Mouse (Mus musculus): Measurements from ENCODE around the gene Slfn9. TPM values are rescaled to one million over a fixed set of nuclear protein-coding genes. Genes with fewer than 3 reads are reported as not detected.
A peak's percentile ranks its signal among the peaks of the same experiment; 100 is the strongest.
"Not testable (repeated sequence)": the region's sequence is repeated elsewhere in the genome, so short reads cannot be mapped to it uniquely, and the experiment has no call there.

The Slfn9 gene
- total and polyA plus RNA-seq, 3 experiments: 0.20 to 0.99 (median 0.82) TPM

DNA sequence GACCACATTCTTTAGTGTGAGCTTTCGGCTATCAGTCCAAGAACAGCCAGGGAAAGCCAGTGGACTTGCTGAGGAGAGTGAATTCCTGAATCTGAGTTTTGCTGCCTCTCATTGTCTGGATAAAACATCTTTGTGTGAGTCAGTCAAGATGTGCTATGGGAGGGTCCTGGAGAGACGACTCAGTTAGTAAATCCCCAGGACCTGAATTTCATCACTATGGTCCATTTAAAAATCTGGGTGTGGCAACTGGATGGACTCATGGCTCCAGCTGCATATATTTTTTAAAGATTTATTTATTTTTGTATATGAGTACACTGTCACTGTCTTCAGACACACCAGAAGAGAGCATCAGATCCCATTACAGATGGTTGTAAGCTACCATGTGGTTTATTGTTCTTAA lies 46.0 kb downstream of the Slfn9 start:
- intact Hi-C loops (cut with DNase I): no loop called here
- no peaks in the 10 kb centered on the region for H3K36me3 ChIP-seq (ENCODE audit: control insufficient read depth, insufficient read depth, low read length)

DNA sequence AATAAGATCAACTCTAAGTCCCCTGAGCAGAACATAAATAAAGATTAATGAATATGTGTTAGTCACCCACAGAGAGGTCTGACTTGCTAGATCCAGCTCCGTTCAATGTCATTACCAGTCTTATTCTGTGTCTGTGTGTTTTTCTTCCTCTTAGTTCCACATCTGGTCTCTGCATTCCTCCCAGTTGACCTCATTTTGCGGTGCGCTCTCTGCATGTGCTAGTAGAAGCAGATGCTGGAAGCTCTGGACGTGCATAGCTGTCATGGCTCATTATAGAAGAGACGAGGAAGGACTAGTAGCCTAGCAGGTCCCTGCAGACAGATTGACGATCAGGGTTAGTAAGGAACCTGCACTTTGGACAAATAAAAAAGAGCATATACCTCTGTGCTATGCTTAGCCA lies 48.3 kb downstream of the Slfn9 start:
- H3K27me3 ChIP-seq (ENCODE audit: control insufficient read depth, insufficient read depth, low read length): no peaks in the 10 kb centered on the region
- intact Hi-C loops (cut with DNase I): no loop called here
- H3K4me1 ChIP-seq (ENCODE audit: control insufficient read depth, insufficient read depth, low read length): peaks cover 4% of the 10 kb centered on the region
- no peak for DNase-seq
- no peak overlapping the region for H3K4me3 ChIP-seq
- TF ChIP-seq CTCF (IDR thresholded peaks at IDR 0.05) (no peak), EP300 (IDR thresholded peaks at IDR 0.05; ENCODE audit: insufficient read depth, low read depth, low read length) (no peak), POLR2A (IDR thresholded peaks at IDR 0.05; ENCODE audit: insufficient read depth, low read depth, low read length) (no peak)
- H3K9ac ChIP-seq (ENCODE audit: low read depth, low read length): no peak overlapping the region
- H3K36me3 ChIP-seq (ENCODE audit: control insufficient read depth, insufficient read depth, low read length): no peaks in the 10 kb centered on the region
- no peaks in the 10 kb centered on the region for H3K79me2 ChIP-seq (replicated peaks; ENCODE audit: control insufficient read depth, insufficient read depth, low read length)
- 51% methylated on average over 6 of the region's 6 CpGs for WGBS
- H3K27ac ChIP-seq: no peak overlapping the region

More for the DNA sequence above, 46.0 kb downstream of the Slfn9 start:
- TF ChIP-seq POLR2A (IDR thresholded peaks at IDR 0.05; ENCODE audit: insufficient read depth, low read depth, low read length): no peak
- TF ChIP-seq CTCF (IDR thresholded peaks at IDR 0.05): no peak
- TF ChIP-seq EP300 (IDR thresholded peaks at IDR 0.05; ENCODE audit: insufficient read depth, low read depth, low read length): no peak
- Histone ChIP-seq H3K27ac (no peak overlapping the region), H3K79me2 (replicated peaks; ENCODE audit: control insufficient read depth, insufficient read depth, low read length) (no peaks in the 10 kb centered on the region), H3K4me3 (no peak overlapping the region), H3K27me3 (ENCODE audit: control insufficient read depth, insufficient read depth, low read length) (no peaks in the 10 kb centered on the region), H3K9ac (ENCODE audit: low read depth, low read length) (no peak overlapping the region), H3K4me1 (ENCODE audit: control insufficient read depth, insufficient read depth, low read length) (peaks cover 9% of the 10 kb centered on the region)
- DNase-seq: no peak
- WGBS: 20% methylated on average over 2 of the region's 2 CpGs

DNA sequence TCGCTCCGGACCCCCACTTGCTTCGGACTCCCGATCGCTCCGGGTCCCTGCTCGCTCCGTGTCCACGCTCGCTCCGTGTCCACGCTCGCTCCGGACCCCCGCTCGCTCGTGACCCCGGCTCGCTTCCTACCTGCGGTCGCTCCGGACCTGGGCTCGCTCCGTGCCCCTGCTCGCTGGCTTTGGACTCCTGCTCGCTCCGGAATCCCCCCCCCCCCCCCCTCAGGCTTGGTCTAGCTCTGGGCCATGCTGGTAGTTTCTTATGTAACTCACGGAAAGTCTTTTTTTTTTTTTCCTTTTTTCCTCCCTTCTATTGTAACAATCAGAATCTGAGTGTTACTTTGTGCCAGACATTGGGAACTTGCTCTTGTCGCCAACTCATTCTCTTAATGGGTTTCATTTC lies 58.4 kb downstream of the Slfn9 start:
- H3K36me3 ChIP-seq (ENCODE audit: control insufficient read depth, insufficient read depth, low read length): no peaks in the 10 kb centered on the region; the same call in 1 of the 2 replicates
- WGBS: 23% methylated on average over 28 of the region's 29 CpGs
- intact Hi-C loops (cut with DNase I): no loop called here

DNA sequence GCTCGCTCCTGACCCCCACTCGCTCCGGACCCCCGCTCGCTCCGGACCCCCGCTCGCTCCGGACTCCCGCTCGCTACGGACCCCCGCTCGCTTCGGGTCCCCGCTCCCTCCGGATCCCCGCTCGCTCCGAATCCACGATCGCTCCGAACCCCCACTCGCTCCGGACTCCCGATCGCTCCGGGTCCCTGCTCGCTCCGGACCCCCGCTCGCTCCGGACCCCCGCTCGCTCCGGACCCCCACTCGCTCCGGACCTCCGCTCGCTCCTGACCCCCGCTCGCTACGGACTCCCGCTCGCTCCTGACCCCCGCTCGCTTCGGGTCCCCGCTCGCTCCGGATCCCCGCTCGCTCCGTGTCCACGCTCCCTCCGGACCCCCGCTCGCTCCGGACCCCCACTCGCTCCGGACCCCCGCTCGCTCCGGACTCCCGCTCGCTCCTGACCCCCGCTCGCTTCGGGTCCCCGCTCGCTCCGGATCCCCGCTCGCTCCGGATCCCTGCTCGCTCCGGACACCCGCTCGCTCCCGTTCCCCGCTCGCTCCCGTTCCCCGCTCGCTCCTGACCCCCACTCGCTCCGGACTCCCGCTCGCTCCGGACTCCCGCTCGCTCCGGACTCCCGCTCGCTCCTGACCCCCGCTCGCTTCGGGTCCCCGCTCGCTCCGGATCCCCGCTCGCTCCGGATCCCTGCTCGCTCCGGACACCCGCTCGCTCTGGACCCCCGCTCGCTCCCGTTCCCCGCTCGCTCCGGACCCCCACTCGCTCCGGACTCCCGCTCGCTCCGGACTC lies 59.8 kb downstream of the Slfn9 start:
- H3K27me3 ChIP-seq (ENCODE audit: control insufficient read depth, insufficient read depth, low read length); intact Hi-C loops (cut with DNase I); H3K4me1 ChIP-seq (ENCODE audit: control insufficient read depth, insufficient read depth, low read length); H3K36me3 ChIP-seq (ENCODE audit: control insufficient read depth, insufficient read depth, low read length); H3K79me2 ChIP-seq (replicated peaks; ENCODE audit: control insufficient read depth, insufficient read depth, low read length): not testable (repeated sequence)
- Histone ChIP-seq H3K4me3 (peak overlapping the region; percentile 39), H3K9ac (ENCODE audit: low read depth, low read length) (peak overlapping the region; percentile 96), H3K27ac (peak overlapping the region; percentile 61)
- WGBS: 16% methylated on average over 116 of the region's 119 CpGs
- peak in 1 of 2 experiments; percentile 62 for DNase-seq

More for the DNA sequence above, 58.4 kb downstream of the Slfn9 start:
- H3K4me1 ChIP-seq (ENCODE audit: control insufficient read depth, insufficient read depth, low read length): peaks cover 7% of the 10 kb centered on the region
- no peak for DNase-seq
- H3K79me2 ChIP-seq (replicated peaks; ENCODE audit: control insufficient read depth, insufficient read depth, low read length): peaks cover 3% of the 10 kb centered on the region
- TF ChIP-seq POLR2A (IDR thresholded peaks at IDR 0.05; ENCODE audit: insufficient read depth, low read depth, low read length): no peak
- no peak for TF ChIP-seq EP300 (IDR thresholded peaks at IDR 0.05; ENCODE audit: insufficient read depth, low read depth, low read length)
- TF ChIP-seq CTCF (IDR thresholded peaks at IDR 0.05): no peak
- H3K27me3 ChIP-seq (ENCODE audit: control insufficient read depth, insufficient read depth, low read length): no peaks in the 10 kb centered on the region
- H3K27ac ChIP-seq: peak overlapping the region; percentile 61
- peak overlapping the region; percentile 39 for H3K4me3 ChIP-seq
- peak overlapping the region; percentile 96 for H3K9ac ChIP-seq (ENCODE audit: low read depth, low read length)

DNA sequence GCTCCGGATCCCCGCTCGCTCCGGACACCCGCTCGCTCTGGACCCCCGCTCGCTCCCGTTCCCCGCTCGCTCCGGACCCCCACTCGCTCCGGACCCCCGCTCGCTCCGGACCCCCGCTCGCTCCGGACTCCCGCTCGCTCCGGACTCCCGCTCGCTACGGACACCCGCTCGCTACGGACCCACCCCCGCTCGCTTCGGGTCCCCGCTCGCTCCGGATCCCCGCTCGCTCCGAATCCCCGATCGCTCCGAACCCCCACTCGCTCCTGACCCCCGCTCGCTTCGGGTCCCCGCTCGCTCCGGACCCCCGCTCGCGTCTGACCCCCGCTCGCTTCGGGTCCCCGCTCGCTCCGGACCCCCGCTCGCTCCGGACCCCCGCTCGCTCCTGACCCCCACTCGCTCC lies 60.5 kb downstream of the Slfn9 start:
- WGBS: 5% methylated on average over 59 of the region's 63 CpGs
- H3K27ac ChIP-seq; H3K27me3 ChIP-seq (ENCODE audit: control insufficient read depth, insufficient read depth, low read length); H3K36me3 ChIP-seq (ENCODE audit: control insufficient read depth, insufficient read depth, low read length); intact Hi-C loops (cut with DNase I); H3K4me1 ChIP-seq (ENCODE audit: control insufficient read depth, insufficient read depth, low read length); H3K79me2 ChIP-seq (replicated peaks; ENCODE audit: control insufficient read depth, insufficient read depth, low read length): not testable (repeated sequence)
- peak overlapping the region; percentile 39 for H3K4me3 ChIP-seq
- DNase-seq: peak in 1 of 2 experiments; percentile 36
- peak overlapping the region; percentile 87 for H3K9ac ChIP-seq (ENCODE audit: low read depth, low read length)

DNA sequence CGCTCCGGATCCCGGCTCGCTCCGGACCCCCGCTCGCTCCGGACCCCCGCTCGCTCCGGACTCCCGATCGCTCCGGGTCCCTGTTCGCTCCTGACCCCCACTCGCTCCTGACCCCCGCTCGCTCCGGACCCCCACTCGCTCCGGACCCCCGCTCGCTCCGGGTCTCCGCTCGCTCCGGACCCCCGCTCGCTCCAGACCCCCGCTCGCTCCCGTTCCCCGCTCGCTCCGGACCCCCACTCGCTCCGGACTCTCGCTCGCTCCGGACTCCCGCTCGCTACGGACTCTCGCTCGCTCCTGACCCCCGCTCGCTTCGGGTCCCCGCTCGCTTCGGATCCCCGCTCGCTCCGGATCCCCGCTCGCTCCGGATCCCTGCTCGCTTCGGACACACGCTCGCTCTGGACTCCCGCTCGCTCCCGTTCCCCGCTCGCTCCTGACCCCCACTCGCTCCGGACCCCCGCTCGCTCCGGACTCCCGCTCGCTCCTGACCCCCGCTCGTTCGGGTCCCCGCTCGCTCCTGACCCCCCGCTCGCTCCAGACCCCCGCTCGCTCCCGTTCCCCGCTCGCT lies 61.2 kb downstream of the Slfn9 start:
- WGBS: 22% methylated on average over 85 of the region's 85 CpGs
- H3K36me3 ChIP-seq (ENCODE audit: control insufficient read depth, insufficient read depth, low read length); H3K27me3 ChIP-seq (ENCODE audit: control insufficient read depth, insufficient read depth, low read length); H3K4me1 ChIP-seq (ENCODE audit: control insufficient read depth, insufficient read depth, low read length); H3K27ac ChIP-seq; H3K79me2 ChIP-seq (replicated peaks; ENCODE audit: control insufficient read depth, insufficient read depth, low read length); intact Hi-C loops (cut with DNase I): not testable (repeated sequence)
- H3K9ac ChIP-seq (ENCODE audit: low read depth, low read length): peak overlapping the region; percentile 52
- peak in 1 of 2 experiments; percentile 47 for DNase-seq
- H3K4me3 ChIP-seq: peak overlapping the region; percentile 22; the same call in 1 of the 2 replicates

Data from heart, adult 2 months (tissue).